Mouse (Mus musculus) midbrain, embryonic 15.5 days (tissue): Measurements from ENCODE around the gene Casz1. TPM values are rescaled to one million over a fixed set of nuclear protein-coding genes. Genes with fewer than 3 reads are reported as not detected.
A peak's percentile ranks its signal among the peaks of the same experiment; 100 is the strongest.

Experiments
- ATAC-seq: fragments of 200-750 bp; cut with Nextera tagmentation; replicated peaks from 2 replicates; pipeline ENCODE4 v1.8.0; 2017; ENCODE audit warnings: moderate TSS enrichment
- H3K27ac ChIP-seq: fragments of 300-500 bp; sonication (generic); 2 replicates; pipeline ENCODE4 v1.5.1; 2015; ENCODE audit warnings: mild to moderate bottlenecking, inconsistent platforms
- H3K27me3 ChIP-seq: fragments of 300-500 bp; sonication (generic); replicated peaks from 2 replicates; pipeline ENCODE4 v1.6.1; 2015; ENCODE audit warnings: inconsistent platforms
- H3K36me3 ChIP-seq: fragments of 300-500 bp; sonication (generic); replicated peaks from 2 replicates; pipeline ENCODE4 v1.6.1; 2015; ENCODE audit warnings: inconsistent platforms
- H3K4me1 ChIP-seq: fragments of 300-500 bp; sonication (generic); 2 replicates; pipeline ENCODE4 v1.6.1; 2015; ENCODE audit warnings: inconsistent platforms
- H3K4me2 ChIP-seq: fragments of 300-500 bp; sonication (generic); 2 replicates; pipeline ENCODE4 v1.6.1; 2015; ENCODE audit warnings: inconsistent platforms, mild to moderate bottlenecking, moderate library complexity
- H3K4me3 ChIP-seq: fragments of 300-500 bp; sonication (generic); 2 replicates; pipeline ENCODE4 v1.5.1; 2015; ENCODE audit warnings: mild to moderate bottlenecking, inconsistent platforms
- H3K9ac ChIP-seq: fragments of 300-500 bp; sonication (generic); 2 replicates; pipeline ENCODE4 v1.6.1; 2015; ENCODE audit warnings: mild to moderate bottlenecking, inconsistent platforms
- H3K9me3 ChIP-seq: fragments of 300-500 bp; sonication (generic); 2 replicates; pipeline ENCODE4 v1.6.1; 2016; ENCODE audit warnings: inconsistent platforms
- WGBS: fragments of 180-500 bp; shearing (Covaris S2); methylation state at CpG from one replicate; pipeline ENCODE4 v1.1.7; 2015; ENCODE audit warnings: mixed read lengths; 5-methylcytosine and 5-hydroxymethylcytosine counted together
- polyA plus RNA-seq: library from polyadenylated mRNA; unstranded; fragments of >200 nt; fragmentation: Nextera tagmentation; extraction: Ambion mirVana; gene quantifications from 2 replicates; pipeline ENCODE4 v1.2.1, GENCODE M21; 2015

The Casz1 gene
- polyA plus RNA-seq, 1 experiment from 2014 or later = 2.8 TPM

DNA sequence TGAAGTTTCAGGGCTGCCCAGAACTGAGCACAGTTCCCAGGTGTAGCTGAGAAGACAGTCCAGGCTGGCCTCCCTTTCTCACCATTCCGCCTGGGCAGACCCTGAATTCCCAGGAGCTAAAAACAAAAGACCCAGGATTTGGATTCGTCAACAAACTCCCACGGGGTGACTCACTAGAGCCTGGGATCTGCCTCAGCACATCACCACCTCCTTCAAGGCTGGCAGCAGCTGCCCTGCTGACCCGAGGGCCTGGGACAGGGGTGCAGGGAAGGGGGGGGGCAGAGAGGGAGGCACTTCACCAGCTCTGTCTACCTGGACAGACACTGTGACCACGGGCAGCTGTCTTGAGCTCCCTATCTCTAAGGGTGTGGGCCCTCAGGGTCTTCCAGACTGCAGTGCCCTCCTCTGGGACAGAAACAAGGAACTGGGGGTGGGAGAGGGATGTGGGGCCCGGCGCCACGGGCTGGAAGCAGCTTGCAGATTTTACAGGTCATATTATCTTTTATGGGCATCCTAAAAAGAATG, 24.1 kb upstream of the Casz1 start:
- Histone ChIP-seq H3K27me3 (no peaks in the 10 kb centered on the region), H3K4me1 (peaks cover 8% of the 10 kb centered on the region), H3K9me3 (no peaks in the 10 kb centered on the region), H3K4me2 (no peak overlapping the region), H3K27ac (no peak overlapping the region), H3K9ac (no peak overlapping the region), H3K4me3 (no peak overlapping the region), H3K36me3 (no peaks in the 10 kb centered on the region)
- 40% methylated on average over 8 of the region's 8 CpGs for WGBS
- no peak for ATAC-seq

DNA sequence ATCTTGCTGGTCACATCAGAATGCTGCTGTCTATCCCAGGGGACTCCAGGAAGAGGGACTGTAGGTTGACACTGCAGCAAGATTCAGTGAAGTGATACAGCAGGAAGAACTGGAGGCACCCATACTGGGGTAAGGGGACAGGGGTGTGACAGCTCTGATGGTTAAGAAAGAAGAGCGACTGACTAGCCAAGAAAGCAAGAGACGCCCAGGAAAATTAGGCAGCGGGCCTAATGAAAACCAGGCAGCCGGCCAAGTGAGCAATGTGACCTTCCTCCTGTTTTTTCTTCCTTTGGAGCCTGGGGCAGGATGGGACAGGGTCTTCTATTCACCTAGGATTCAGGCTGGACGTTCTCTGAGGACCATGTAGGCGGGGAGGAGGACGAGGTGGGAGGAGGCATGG, 22.7 kb upstream of the Casz1 start:
- no peaks in the 10 kb centered on the region for H3K36me3 ChIP-seq
- no peaks in the 10 kb centered on the region for H3K9me3 ChIP-seq
- no peaks in the 10 kb centered on the region for H3K4me1 ChIP-seq
- H3K27me3 ChIP-seq = no peaks in the 10 kb centered on the region; the same call in 1 of the 2 replicates
- no peak overlapping the region for H3K9ac ChIP-seq
- H3K27ac ChIP-seq = no peak overlapping the region
- 66% methylated on average over 7 of the region's 7 CpGs for WGBS
- no peak overlapping the region for H3K4me3 ChIP-seq
- H3K4me2 ChIP-seq = no peak overlapping the region
- ATAC-seq = no peak

DNA sequence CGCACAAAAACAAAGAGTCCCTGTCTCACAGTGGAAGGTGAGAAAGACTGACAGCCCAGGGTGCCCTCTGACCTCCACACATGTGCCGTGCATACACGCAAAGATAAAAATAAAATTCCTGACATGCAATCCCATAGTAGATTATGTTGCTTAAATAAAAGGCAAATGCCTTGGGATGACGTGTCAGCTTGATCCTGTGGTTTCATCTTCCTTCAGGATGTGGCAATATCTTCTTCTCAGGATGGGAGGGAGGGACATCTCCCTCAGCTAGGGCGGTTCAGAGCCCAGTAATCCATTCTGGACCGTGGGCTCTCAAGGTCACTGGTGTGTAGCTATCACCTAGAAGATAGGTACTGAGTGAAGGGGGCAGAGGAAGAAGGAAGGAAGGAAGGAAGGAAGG, 21.3 kb upstream of the Casz1 start:
- WGBS = 87% methylated on average over 6 of the region's 6 CpGs
- Histone ChIP-seq H3K9ac (no peak overlapping the region), H3K27ac (no peak overlapping the region), H3K27me3 (no peaks in the 10 kb centered on the region; the same call in 1 of the 2 replicates), H3K9me3 (no peaks in the 10 kb centered on the region), H3K4me1 (no peaks in the 10 kb centered on the region), H3K36me3 (no peaks in the 10 kb centered on the region), H3K4me2 (no peak overlapping the region), H3K4me3 (no peak overlapping the region)
- no peak for ATAC-seq

DNA sequence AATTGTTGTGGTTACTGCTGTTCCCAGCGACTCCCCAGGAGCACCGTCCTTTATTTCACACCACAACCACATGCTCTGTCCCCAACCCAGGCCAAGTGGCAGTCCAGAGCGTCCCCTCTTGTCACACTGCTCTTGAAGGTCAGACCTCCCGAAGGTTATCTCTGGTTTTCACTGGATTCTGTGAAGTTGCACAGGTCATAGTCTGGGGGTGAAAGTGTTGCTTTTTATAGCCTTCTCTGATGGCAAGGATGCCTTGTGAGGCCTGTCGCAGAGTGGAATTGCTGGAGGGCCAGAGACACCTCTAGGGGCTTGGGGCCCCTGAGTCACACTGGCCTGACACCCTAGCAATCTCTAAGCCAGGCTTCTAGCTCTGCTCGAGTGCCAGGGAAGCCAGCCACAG, 20.5 kb upstream of the Casz1 start:
- H3K27ac ChIP-seq = no peak overlapping the region
- H3K9me3 ChIP-seq = no peaks in the 10 kb centered on the region
- no peaks in the 10 kb centered on the region; the same call in 1 of the 2 replicates for H3K27me3 ChIP-seq
- ATAC-seq = no peak
- no peaks in the 10 kb centered on the region for H3K36me3 ChIP-seq
- no peak overlapping the region for H3K4me3 ChIP-seq
- H3K4me2 ChIP-seq = no peak overlapping the region
- H3K9ac ChIP-seq = no peak overlapping the region
- H3K4me1 ChIP-seq = no peaks in the 10 kb centered on the region
- WGBS = 84% methylated on average over 6 of the region's 6 CpGs

DNA sequence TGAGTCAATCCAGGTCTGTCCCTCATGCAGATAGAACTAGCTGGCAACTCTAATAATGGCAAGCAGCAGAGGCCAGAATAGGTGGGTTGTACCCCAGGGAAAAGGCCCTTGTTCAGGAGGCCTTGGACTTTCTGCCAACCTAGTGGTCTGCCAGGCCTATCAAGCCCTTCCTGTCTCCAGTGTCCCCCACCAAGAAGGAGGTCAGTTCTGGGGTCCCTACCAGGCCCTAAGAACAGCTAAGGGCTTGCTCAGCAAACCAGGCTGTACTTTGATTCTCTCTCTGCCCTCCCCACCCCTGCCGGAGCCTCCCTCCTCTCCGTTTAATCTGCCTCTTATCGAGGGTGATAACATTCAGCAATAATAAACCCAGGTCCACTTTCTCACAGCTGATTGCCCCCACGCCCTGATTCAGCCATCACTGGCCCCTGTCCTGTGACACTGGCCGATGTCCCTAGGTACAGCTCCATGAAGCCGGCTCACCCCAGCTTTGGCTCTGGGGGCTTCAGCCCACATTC, 19.1 kb upstream of the Casz1 start:
- no peaks in the 10 kb centered on the region for H3K4me1 ChIP-seq
- no peaks in the 10 kb centered on the region for H3K9me3 ChIP-seq
- H3K4me3 ChIP-seq = no peak overlapping the region
- 88% methylated on average over 6 of the region's 6 CpGs for WGBS
- H3K36me3 ChIP-seq = no peaks in the 10 kb centered on the region
- no peak overlapping the region for H3K27ac ChIP-seq
- H3K27me3 ChIP-seq = no peaks in the 10 kb centered on the region; the same call in 1 of the 2 replicates
- no peak overlapping the region for H3K4me2 ChIP-seq
- ATAC-seq = no peak
- H3K9ac ChIP-seq = no peak overlapping the region

DNA sequence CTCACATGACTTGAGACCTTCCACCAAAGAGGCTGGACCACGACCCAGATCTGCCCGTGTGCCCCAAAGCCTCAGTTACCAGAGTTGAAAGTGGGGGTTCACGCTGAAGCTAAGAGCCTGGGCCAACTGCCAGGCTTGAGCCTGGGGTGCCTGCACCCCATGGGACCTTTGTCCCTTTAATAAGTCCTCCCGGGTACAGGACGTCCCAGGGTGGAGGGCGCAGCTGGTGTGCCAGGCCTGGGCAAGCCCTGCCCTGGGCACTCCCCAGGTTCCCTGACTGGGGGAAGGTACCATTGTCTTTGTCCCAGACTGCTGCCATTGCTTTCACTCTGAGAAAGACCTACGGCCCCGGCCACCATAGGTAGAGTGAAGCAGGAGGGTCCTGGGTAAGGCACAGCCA, 18.2 kb upstream of the Casz1 start:
- WGBS = 67% methylated on average over 8 of the region's 8 CpGs
- no peak overlapping the region for H3K4me2 ChIP-seq
- H3K27me3 ChIP-seq = no peaks in the 10 kb centered on the region; the same call in 1 of the 2 replicates
- no peaks in the 10 kb centered on the region for H3K36me3 ChIP-seq
- ATAC-seq = no peak
- no peaks in the 10 kb centered on the region for H3K4me1 ChIP-seq
- H3K4me3 ChIP-seq = no peak overlapping the region
- no peaks in the 10 kb centered on the region for H3K9me3 ChIP-seq
- H3K9ac ChIP-seq = no peak overlapping the region
- no peak overlapping the region for H3K27ac ChIP-seq

DNA sequence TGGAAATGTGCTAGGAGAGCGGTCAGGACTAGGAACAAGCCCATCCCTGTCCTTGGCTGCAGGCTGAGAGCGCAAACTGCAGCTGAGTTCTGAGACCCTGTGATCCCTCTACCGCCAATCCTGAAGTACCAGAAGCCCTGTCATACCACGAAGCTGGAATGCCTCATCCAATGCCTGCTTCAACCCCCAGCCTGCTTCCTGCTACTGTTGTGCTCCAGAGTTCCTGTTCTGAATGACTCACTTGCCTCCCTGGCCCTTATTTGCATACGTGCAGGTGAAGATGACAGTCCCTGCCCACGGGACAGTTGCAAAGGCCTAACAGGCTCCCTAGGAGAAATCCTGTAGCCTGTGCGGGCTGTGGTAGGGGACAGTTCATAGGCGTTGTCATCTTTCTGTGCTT, 13.3 kb upstream of the Casz1 start:
- Histone ChIP-seq H3K4me3 (no peak overlapping the region), H3K27ac (no peak overlapping the region), H3K27me3 (no peaks in the 10 kb centered on the region; the same call in none of the 2 replicates), H3K4me1 (no peaks in the 10 kb centered on the region), H3K9me3 (no peaks in the 10 kb centered on the region), H3K36me3 (no peaks in the 10 kb centered on the region), H3K9ac (no peak overlapping the region), H3K4me2 (no peak overlapping the region)
- WGBS = 78% methylated on average over 8 of the region's 8 CpGs
- ATAC-seq = no peak

DNA sequence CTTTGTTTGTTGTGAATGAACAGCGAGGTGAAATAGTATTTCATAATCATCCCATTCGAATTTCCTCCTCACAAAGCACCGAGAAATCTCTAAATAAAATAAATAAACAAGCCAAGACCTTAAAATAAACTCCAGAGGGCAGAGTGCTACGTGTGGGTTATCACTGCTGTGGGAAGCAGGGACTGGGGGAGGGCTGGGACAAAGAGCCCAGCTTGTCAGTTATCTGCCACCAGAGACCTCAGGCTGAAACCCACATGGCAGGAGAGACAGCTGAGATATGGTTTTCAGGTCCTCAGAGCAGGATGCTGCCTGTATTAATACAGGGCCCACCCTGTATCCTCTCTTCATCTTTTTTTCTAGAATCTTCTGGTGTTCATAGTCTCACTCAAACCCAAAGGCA, 9.2 kb upstream of the Casz1 start:
- H3K4me1 ChIP-seq = no peaks in the 10 kb centered on the region
- 55% methylated on average over 4 of the region's 4 CpGs for WGBS
- no peak overlapping the region for H3K27ac ChIP-seq
- H3K27me3 ChIP-seq = peaks cover 14% of the 10 kb centered on the region
- no peak for ATAC-seq
- H3K4me2 ChIP-seq = no peak overlapping the region
- no peaks in the 10 kb centered on the region for H3K36me3 ChIP-seq
- no peaks in the 10 kb centered on the region for H3K9me3 ChIP-seq
- H3K9ac ChIP-seq = no peak overlapping the region
- no peak overlapping the region for H3K4me3 ChIP-seq

DNA sequence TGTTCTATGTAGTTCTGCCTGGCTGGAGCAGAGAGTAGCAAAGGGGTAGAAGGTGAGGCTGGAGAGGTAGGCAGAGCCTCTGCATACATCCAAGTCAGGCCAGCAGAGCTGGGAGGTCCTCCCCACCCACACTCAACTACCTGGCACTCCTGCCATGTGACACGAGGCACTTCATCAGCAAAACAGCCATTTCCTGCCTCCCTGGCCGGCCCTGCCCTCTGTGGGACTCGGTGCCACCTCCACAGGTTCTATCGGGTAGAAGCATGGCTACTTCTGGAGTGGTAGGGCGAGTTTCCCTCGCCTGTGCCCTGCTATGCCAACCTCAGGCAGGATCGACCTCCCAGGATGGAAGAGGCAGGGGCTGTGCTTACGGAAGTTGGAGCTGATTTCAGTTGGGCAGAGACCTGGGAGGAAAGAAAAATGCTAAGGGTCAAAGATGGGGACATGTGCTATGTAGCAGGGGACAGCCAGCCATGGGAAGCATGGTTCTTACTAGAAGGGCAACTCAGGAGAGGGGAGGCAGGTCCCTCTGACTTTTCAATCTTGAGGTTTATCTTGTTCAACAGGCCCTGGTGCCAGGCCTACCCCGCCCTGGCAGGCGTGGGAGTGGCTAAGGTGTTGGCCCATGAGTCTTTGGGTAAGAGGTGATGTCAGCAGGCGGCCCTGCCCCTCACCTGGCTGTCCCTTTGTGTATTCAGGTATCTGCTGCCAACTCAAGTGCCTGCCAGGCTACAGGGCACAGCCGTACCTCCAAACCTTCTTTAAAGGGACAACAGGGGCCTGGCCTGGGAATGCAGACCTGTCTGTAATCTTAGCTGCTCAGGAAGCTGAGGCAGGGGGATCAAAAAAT, 6.5 kb upstream of the Casz1 start:
- H3K4me2 ChIP-seq = no peak overlapping the region
- peaks cover 32% of the 10 kb centered on the region for H3K27me3 ChIP-seq
- ATAC-seq = no peak
- H3K27ac ChIP-seq = no peak overlapping the region
- 80% methylated on average over 12 of the region's 12 CpGs for WGBS
- H3K9ac ChIP-seq = no peak overlapping the region
- H3K9me3 ChIP-seq = no peaks in the 10 kb centered on the region
- H3K4me1 ChIP-seq = no peaks in the 10 kb centered on the region
- no peaks in the 10 kb centered on the region for H3K36me3 ChIP-seq
- no peak overlapping the region for H3K4me3 ChIP-seq

DNA sequence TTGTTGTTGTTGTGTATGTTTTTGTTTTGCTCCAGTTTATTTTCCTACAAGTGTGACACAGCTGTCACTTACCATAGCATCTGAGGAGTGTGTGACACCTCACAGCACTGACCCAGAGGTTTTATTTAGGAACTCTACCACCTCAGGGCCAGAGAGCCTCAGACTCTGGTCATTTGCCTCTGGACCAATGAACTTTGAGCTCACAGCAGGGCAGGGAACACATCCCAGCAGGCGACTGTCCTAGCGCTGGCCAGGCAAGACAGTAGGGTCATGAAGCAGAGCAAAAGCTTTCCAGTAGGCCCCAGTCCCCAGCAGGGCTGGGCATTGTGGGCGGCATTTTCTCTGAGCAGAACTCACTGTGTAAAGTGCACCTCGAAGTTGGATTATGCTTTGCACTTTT, 1.2 kb upstream of the Casz1 start:
- WGBS = 29% methylated on average over 4 of the region's 4 CpGs
- Histone ChIP-seq H3K4me2 (no peak overlapping the region), H3K4me1 (peaks cover 41% of the 10 kb centered on the region), H3K27ac (no peak overlapping the region), H3K36me3 (no peaks in the 10 kb centered on the region), H3K9ac (no peak overlapping the region), H3K9me3 (no peaks in the 10 kb centered on the region), H3K27me3 (peaks cover 64% of the 10 kb centered on the region), H3K4me3 (no peak overlapping the region)
- no peak for ATAC-seq

DNA sequence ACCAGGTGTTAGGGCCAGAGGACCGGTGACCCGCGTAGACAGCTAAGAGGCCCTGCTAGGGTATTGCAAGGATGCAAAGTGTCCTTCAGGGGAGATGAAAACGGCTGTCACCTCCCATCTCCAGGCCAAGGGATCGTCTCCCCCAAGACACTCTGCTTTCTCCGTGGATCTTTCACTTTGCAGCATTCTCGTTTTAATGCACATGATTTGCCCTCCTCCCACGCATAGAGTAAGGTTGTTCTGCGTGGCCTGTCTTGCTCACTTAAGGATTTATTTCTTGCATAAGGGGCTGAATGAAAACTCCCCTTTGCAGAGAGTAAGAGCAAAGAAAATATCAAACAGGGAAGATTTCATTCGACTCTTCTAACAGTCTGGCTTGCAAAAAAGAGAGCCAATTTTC, 593 bp upstream of the Casz1 start:
- 0 out of 2 replicates have a peak overlapping the region, but pooled peaks have one; percentile 35 for H3K9ac ChIP-seq
- peaks cover 41% of the 10 kb centered on the region for H3K4me1 ChIP-seq
- WGBS = 5% methylated on average over 10 of the region's 10 CpGs

DNA sequence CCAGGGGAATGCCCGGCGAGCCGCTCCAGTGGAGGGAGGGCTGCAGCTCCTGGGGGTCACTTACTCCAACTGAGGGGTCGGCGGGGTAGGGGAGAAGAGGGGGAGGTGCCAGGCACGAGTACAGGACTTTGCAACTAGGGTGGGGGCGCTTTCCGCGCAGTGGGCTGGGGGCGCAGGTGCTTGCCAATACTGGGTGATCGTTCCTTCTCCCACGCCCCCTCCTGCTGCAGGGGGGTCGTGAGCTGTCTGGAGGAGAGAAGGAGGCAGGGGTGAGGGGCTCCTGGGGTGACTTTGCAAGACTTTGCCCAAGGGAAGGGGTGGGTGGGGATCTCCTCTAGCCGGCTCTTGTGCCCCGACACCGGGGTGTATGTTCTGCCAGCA, 541 bp downstream of the Casz1 start:
- 0% methylated on average over 16 of the region's 16 CpGs for WGBS
- peak; percentile 37 for ATAC-seq
- Histone ChIP-seq H3K9me3 (no peaks in the 10 kb centered on the region), H3K36me3 (no peaks in the 10 kb centered on the region), H3K4me1 (peaks cover 44% of the 10 kb centered on the region), H3K9ac (peak overlapping the region; percentile 27; the same call in 1 of the 2 replicates), H3K4me2 (peak overlapping the region; percentile 99), H3K27me3 (peaks cover 73% of the 10 kb centered on the region), H3K4me3 (peak overlapping the region; percentile 59), H3K27ac (no peak overlapping the region)

More for the DNA sequence above, 593 bp upstream of the Casz1 start:
- ATAC-seq = no peak
- Histone ChIP-seq H3K9me3 (no peaks in the 10 kb centered on the region), H3K27ac (no peak overlapping the region), H3K4me3 (peak overlapping the region; percentile 59), H3K4me2 (peak overlapping the region; percentile 99), H3K36me3 (no peaks in the 10 kb centered on the region), H3K27me3 (peaks cover 66% of the 10 kb centered on the region)
